Mouse (Mus musculus) forebrain, embryonic 16.5 days (tissue): ENCODE measurements at regions not wholly inside any gene's neighbourhood (a gene's known extent, or its start where the extent isn't known, plus 50 kb on each side); places are given as distances from the start of the nearest gene placed in this dataset.
"Not testable (repeated sequence)": the region's sequence is repeated elsewhere in the genome, so short reads cannot be mapped to it uniquely, and the experiment has no call there.

Experiments used
- ATAC-seq: fragments of 200-750 bp; cut with Nextera tagmentation; 2 replicates; pipeline ENCODE4 v1.8.0; 2017; ENCODE audit warnings: mild to moderate bottlenecking, moderate library complexity
- H3K27ac ChIP-seq: fragments of 300-500 bp; sonication (generic); 2 replicates; pipeline ENCODE4 v1.5.1; 2014; ENCODE audit warnings: low read length, control low read depth
- H3K27me3 ChIP-seq: fragments of 300-500 bp; sonication (generic); replicated peaks from 2 replicates; pipeline ENCODE4 v1.6.1; 2014; ENCODE audit warnings: low read length; ENCODE audit not compliant: control insufficient read depth, insufficient read depth
- H3K36me3 ChIP-seq: fragments of 300-500 bp; sonication (generic); 2 replicates; pipeline ENCODE4 v1.6.1; 2014; ENCODE audit not compliant: control insufficient read depth, insufficient read depth
- H3K4me1 ChIP-seq: fragments of 300-500 bp; sonication (generic); replicated peaks from 2 replicates; pipeline ENCODE4 v1.6.1; 2014; ENCODE audit warnings: low read length; ENCODE audit not compliant: control insufficient read depth, insufficient read depth
- H3K4me2 ChIP-seq: fragments of 300-500 bp; sonication (generic); 2 replicates; pipeline ENCODE4 v1.6.1; 2014; ENCODE audit warnings: mild to moderate bottlenecking, low read length, control low read depth
- H3K4me3 ChIP-seq: fragments of 300-500 bp; sonication (generic); replicated peaks from 2 replicates; pipeline ENCODE4 v1.5.1; 2014; ENCODE audit warnings: mild to moderate bottlenecking, low read length, control low read depth
- H3K9ac ChIP-seq: fragments of 300-500 bp; sonication (generic); replicated peaks from 2 replicates; pipeline ENCODE4 v1.6.1; 2014; ENCODE audit warnings: low read depth, low read length, control low read depth
- H3K9me3 ChIP-seq: fragments of 300-500 bp; sonication (generic); 2 replicates; pipeline ENCODE4 v1.6.1; 2016; ENCODE audit warnings: low read length; ENCODE audit not compliant: control insufficient read depth
- WGBS: fragments of 180-500 bp; shearing (Covaris S2); extraction: QIAGEN DNeasy Blood & Tissue Kit; methylation state at CpG from one replicate; pipeline ENCODE4 v1.1.7; 2014; 5-methylcytosine and 5-hydroxymethylcytosine counted together

DNA sequence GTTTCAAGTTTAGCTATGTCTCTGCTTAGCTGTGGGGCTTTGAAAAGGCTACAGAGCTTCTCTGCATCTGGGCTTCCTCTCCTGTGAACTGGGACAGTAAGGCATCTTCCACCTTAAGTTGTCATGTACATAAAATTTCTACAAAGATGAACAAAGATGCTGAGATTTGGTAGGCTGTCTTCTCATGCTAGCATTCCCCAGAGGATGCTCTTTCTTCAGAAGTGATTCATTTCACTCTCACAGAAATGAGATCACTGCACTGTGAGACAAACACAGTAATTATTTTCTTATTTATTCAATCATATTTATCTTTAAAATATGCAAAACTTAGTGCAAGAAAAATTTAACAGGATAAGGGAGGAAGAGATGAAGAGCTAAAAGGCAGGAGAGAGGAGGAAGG is 261.5 kb downstream of the Lpin1 start:
- Histone ChIP-seq H3K27me3 (no peaks in the 10 kb centered on the region), H3K4me1 (no peaks in the 10 kb centered on the region), H3K36me3 (no peaks in the 10 kb centered on the region), H3K4me3 (no peak overlapping the region), H3K4me2 (no peak overlapping the region), H3K27ac (no peak overlapping the region), H3K9ac (no peak overlapping the region), H3K9me3 (no peaks in the 10 kb centered on the region)
- ATAC-seq: no peak

DNA sequence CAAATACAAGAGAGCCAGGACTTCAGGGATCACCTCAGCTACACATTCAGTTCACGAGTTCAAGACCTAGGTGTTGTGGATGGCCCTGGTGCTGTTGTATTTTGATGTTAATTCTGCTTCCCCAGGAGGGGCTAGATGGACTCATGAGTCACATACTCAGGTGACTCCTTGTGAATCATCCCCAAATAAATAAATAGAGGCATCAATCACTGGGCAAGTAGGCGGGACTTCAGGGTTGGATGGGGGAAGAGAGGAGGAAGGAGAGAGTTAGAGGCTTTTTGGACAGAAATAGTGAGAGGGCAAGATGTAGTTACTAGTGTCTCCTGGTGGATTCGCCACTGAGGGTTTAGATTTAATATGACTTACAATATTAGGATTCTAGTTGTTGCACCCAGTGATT is 266.7 kb downstream of the Lpin1 start:
- no peak overlapping the region for H3K4me3 ChIP-seq
- 91% methylated on average over 3 of the region's 3 CpGs for WGBS
- no peaks in the 10 kb centered on the region for H3K4me1 ChIP-seq
- no peak for ATAC-seq
- no peak overlapping the region for H3K27ac ChIP-seq
- no peaks in the 10 kb centered on the region for H3K27me3 ChIP-seq
- no peaks in the 10 kb centered on the region for H3K9me3 ChIP-seq
- H3K4me2 ChIP-seq: no peak overlapping the region
- no peaks in the 10 kb centered on the region for H3K36me3 ChIP-seq
- H3K9ac ChIP-seq: no peak overlapping the region

DNA sequence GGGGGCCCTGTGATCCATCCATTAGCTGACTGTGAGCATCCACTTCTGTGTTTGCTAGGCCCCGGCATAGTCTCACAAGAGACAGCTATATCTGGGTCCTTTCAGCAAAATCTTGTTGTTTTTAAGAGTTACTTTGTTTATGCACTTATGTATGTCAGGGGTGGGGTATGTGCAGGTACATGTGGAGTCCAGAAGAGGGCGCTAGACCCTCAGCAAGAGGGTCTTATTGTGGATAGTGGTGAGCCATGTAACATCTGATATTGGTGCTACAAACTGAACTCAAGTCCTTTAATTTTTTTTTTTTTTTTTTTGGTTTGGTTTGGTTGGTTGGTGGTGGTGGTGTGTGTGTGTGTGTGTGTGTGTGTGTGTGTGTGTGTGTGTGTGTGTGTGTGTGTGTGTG is 268.7 kb downstream of the Lpin1 start:
- not testable (repeated sequence) for ATAC-seq

DNA sequence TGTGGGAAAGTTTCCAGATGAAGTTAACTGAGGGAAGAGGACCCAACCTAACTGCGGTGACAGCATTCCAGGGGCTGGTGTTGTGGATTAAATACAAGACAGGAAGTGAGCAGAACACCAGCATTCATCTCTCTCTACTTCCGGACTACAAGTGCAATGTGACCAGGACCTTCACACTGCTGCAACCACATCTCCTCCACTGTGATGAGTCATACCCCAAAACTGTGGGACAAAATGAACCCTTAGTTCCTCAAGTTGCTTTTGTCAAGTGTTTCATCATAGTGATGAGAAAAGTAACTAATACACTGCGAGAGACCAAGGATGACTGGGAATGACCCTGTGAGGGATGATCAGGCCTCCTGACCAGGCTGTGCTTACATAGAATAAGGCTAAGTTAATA is 279.3 kb downstream of the Lpin1 start:
- H3K4me1 ChIP-seq: no peaks in the 10 kb centered on the region
- H3K9ac ChIP-seq: no peak overlapping the region
- H3K9me3 ChIP-seq: no peaks in the 10 kb centered on the region
- no peak overlapping the region for H3K4me3 ChIP-seq
- H3K36me3 ChIP-seq: no peaks in the 10 kb centered on the region
- H3K27me3 ChIP-seq: no peaks in the 10 kb centered on the region
- no peak overlapping the region for H3K4me2 ChIP-seq
- ATAC-seq: no peak
- no peak overlapping the region for H3K27ac ChIP-seq
- WGBS: 90% methylated on average over 3 of the region's 3 CpGs

More for the DNA sequence above, 268.7 kb downstream of the Lpin1 start:
- H3K9ac ChIP-seq, H3K36me3 ChIP-seq, H3K27ac ChIP-seq, H3K4me1 ChIP-seq, H3K9me3 ChIP-seq, H3K4me2 ChIP-seq, H3K27me3 ChIP-seq, H3K4me3 ChIP-seq: not testable (repeated sequence)
- WGBS: 53% methylated on average over 2 of the region's 2 CpGs

DNA sequence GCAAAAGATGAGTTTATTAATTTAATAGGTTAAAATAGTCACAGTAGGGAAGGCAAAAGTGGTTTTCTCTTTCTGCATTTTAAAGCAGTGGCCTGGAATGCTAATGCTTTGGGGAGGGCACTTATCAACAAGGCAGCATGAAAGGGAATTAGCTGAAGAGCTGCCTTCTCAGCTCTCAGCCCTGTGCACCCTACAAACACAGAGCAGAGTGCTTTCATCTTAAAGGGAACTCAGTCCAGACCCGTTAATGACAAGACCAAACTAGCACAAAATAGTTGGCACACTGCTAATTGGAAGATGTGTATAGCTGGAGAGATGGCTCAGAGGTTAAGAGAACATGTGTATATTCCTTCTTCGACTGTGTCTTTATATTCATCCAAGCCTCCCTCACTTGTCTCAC is 281.6 kb downstream of the Lpin1 start:
- Histone ChIP-seq H3K36me3 (no peaks in the 10 kb centered on the region), H3K9me3 (peaks cover 3% of the 10 kb centered on the region; the same call in 1 of the 2 replicates), H3K9ac (no peak overlapping the region), H3K27me3 (no peaks in the 10 kb centered on the region), H3K4me2 (no peak overlapping the region), H3K4me1 (no peaks in the 10 kb centered on the region), H3K27ac (no peak overlapping the region), H3K4me3 (no peak overlapping the region)
- ATAC-seq: no peak
- WGBS: 25% methylated on average over 2 of the region's 2 CpGs

DNA sequence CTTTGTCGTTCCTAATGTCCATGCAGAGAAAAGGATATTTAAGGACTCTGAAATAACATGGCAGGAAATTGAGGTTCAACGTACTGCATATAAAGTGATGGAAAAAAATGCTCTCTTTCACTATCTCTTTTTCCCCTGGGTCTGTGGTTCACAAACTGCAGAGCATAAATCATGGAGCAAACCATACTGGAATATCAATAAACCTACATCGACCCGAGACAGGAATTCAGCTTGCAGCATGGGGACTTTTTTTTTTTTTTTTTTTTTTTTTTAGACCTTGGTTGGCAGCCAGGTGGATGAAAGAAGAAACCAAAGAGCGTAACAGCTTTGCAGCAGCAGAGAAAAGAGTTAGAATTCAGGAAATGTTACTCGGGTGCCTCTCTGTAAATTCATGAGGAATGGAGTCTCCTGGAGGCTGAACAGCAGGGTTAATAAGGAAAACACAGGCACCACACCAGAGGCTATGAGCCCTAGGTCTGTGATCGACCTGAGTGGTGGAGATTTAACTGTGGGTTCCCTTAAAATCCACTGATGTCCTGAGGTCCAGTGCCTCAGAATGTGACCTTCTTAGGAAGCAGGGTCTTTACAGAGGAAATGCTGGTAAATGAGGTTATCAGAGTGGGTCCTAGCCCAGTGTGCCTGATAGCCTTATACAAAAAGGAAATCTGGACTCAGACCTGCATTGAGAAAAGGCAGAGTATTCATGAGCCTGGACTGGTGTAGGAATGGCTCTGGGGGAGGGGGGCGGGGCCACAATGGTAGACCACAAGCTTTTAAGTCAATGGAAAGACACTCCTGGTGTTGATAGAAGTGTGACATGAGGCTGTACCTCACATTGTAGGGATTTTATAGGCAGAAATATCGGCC is 290.0 kb downstream of the Lpin1 start:
- Histone ChIP-seq H3K9ac (no peak overlapping the region), H3K4me3 (no peak overlapping the region), H3K9me3 (peaks cover 3% of the 10 kb centered on the region; the same call in 1 of the 2 replicates), H3K27me3 (no peaks in the 10 kb centered on the region), H3K4me1 (no peaks in the 10 kb centered on the region), H3K27ac (no peak overlapping the region), H3K4me2 (no peak overlapping the region), H3K36me3 (no peaks in the 10 kb centered on the region)
- no peak for ATAC-seq
- WGBS: 63% methylated on average over 9 of the region's 9 CpGs

DNA sequence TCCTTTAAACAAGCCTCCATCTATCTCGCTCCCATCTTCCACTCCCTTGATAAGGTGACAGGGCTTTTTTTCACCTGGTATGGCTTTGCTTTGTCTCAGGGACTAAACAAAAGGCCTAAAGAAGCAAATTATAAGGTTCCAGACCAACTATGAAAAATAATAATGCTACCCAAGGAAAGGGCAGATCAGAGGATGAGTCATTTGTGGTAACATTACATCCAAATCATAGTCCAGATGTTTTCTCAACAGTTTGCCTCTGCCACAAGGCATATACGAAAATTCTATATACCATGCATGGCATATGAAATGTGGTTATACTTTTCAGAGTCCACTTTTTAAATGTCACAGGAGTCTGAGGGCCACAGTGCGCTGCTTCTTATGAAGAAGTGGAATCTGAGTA is 302.7 kb downstream of the Lpin1 start:
- no peaks in the 10 kb centered on the region for H3K9me3 ChIP-seq
- H3K36me3 ChIP-seq: no peaks in the 10 kb centered on the region
- H3K4me2 ChIP-seq: no peak overlapping the region
- no peaks in the 10 kb centered on the region; the same call in 1 of the 2 replicates for H3K4me1 ChIP-seq
- no peak for ATAC-seq
- H3K9ac ChIP-seq: no peak overlapping the region
- no peak overlapping the region for H3K4me3 ChIP-seq
- no peaks in the 10 kb centered on the region for H3K27me3 ChIP-seq
- H3K27ac ChIP-seq: no peak overlapping the region
- 86% methylated on average over 3 of the region's 3 CpGs for WGBS

DNA sequence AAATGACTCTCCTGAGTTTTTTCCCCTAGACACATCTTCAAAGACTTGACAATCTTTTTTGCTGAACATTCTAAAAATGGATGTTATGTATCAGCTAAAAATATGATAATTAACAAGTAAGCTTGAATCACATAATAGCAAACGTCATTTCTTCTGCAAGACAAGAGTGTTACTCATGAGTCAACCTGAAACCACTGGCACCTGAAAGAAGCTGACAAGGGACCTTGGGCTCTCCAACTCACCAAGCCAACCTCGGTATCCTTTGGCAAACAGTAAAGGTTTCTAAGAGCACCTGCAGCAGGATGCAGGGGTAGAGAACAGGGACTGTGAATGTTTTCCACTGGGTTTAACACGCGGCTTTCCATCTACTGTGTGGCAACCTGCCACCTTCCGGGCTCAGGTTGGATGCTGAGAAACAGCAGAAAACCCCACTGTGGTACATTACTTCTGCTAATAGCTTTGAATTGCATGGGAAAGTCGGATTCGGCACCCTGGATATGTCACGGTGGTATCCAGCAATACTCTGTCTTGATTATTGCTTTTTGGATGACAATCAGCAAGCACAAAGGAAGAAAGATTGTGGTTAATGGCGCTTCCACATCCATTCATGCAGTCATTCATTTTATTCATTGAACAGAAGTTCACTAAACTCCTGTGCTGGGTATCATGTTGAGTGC is 305.9 kb downstream of the Lpin1 start:
- H3K27me3 ChIP-seq: no peaks in the 10 kb centered on the region

DNA sequence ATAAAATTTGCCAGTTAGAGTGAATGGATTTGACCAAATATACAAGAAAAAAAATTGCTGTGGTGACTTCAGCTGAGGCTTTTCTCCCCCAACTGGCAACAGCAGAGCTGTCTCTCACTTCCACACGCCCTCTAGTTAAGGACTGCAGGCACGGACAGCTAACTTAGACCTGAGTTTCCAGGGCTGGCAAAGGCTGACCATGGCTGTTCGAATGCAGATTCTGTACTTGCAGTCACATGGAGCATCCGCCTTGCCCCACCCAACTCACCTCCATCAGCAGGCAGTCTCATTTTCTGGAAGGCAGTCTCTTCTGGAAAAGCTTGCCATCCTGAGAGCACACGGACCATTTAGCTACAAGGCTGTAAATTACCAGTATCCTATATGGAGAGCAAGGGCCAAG is 325.7 kb downstream of the Lpin1 start:
- Histone ChIP-seq H3K36me3 (no peaks in the 10 kb centered on the region), H3K9me3 (no peaks in the 10 kb centered on the region), H3K4me2 (no peak overlapping the region), H3K4me3 (no peak overlapping the region), H3K27ac (no peak overlapping the region), H3K4me1 (no peaks in the 10 kb centered on the region), H3K9ac (no peak overlapping the region), H3K27me3 (no peaks in the 10 kb centered on the region)
- 91% methylated on average over 5 of the region's 5 CpGs for WGBS
- ATAC-seq: no peak

More for the DNA sequence above, 305.9 kb downstream of the Lpin1 start:
- 74% methylated on average over 9 of the region's 9 CpGs for WGBS
- Histone ChIP-seq H3K4me2 (no peak overlapping the region), H3K27ac (no peak overlapping the region), H3K9me3 (no peaks in the 10 kb centered on the region), H3K4me3 (no peak overlapping the region), H3K9ac (no peak overlapping the region), H3K4me1 (no peaks in the 10 kb centered on the region; the same call in 1 of the 2 replicates), H3K36me3 (no peaks in the 10 kb centered on the region)
- ATAC-seq: no peak
